Mouse (Mus musculus): ENCODE measurements around the gene 1700040F15Rik.
"Not testable (repeated sequence)": the region's sequence is repeated elsewhere in the genome, so short reads cannot be mapped to it uniquely, and the experiment has no call there.

1700040F15Rik gene

DNA sequence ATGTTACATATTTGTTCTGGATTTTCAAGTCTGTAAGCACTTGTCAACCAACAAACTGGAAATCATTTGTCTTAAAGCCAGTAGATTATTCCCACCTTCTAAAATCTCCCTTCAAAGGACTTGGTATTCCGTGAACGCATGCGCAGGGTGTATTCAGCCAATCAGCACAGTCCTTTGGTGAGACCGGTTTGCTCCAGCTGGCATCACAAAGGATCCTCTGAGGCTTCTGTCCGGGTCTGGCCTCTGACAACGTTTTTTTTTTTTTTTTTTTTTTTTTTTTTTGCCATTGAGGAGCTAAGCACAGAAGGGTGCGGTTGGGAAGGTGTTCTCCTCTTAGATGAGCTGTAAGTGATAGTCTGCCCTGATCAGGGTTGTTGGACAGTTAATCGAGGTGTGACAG lies at the start of gene 1700040F15Rik:
1700040F15Rik (plus strand) TSS at position 301 of the 400 bp plus-strand sequence.
- not testable (repeated sequence) for DNase-seq (ENCODE audit: low read depth, low spot score)
